Mouse (Mus musculus) MEL (cell line): ENCODE results near the gene Fgf12.

Experiments used
- BHLHE40 ChIP-seq: IDR thresholded peaks from 2 replicates; pipeline ENCODE4 v1.6.1; 2012; ENCODE audit warnings: low read depth, mild to moderate bottlenecking, inconsistent platforms, low read length, improper control_type of control experiment, borderline replicate concordance
- CTCF ChIP-seq, 3 experiments: IDR thresholded peaks in 2 of 3; conservative IDR thresholded peaks in 1 of 3; 2 replicates each; pipeline ENCODE4 v1.5.1; 2011 to 2012; ENCODE audit warnings: low read length in 3 of 3, low read depth in 2 of 3, mild to moderate bottlenecking in 2 of 3, improper control_type of control experiment in 1 of 3, inconsistent platforms in 1 of 3, mixed read lengths in 1 of 3, moderate library complexity in 1 of 3; ENCODE audit not compliant: control insufficient read depth in 1 of 3, insufficient read depth in 1 of 3, poor library complexity in 1 of 3, severe bottlenecking in 1 of 3
- EP300 ChIP-seq, 2 experiments: IDR thresholded peaks; 2 replicates each; pipeline ENCODE4 v1.6.1; 2011; ENCODE audit warnings: improper control_type of control experiment in 2 of 2, low read length in 2 of 2, low read depth in 1 of 2, mild to moderate bottlenecking in 1 of 2
- HCFC1 ChIP-seq: IDR thresholded peaks from 2 replicates; pipeline ENCODE4 v1.6.1; 2012; ENCODE audit warnings: low read depth, mild to moderate bottlenecking, inconsistent platforms, low read length, improper control_type of control experiment, moderate library complexity
- MAFK ChIP-seq: IDR thresholded peaks from 2 replicates; pipeline ENCODE4 v1.6.1; 2011; ENCODE audit warnings: low read depth, mild to moderate bottlenecking, low read length, improper control_type of control experiment, borderline replicate concordance
- MXI1 ChIP-seq: IDR thresholded peaks from 2 replicates; pipeline ENCODE4 v1.6.1; 2011; ENCODE audit warnings: mild to moderate bottlenecking, low read depth, low read length, improper control_type of control experiment
- POLR2A ChIP-seq, 2 experiments: IDR thresholded peaks; 2 replicates each; pipeline ENCODE4 v1.6.1; 2011 to 2012; ENCODE audit warnings: low read length in 2 of 2, mild to moderate bottlenecking in 2 of 2, control low read depth in 1 of 2, improper control_type of control experiment in 1 of 2, low read depth in 1 of 2, moderate library complexity in 1 of 2; ENCODE audit not compliant: control insufficient read depth in 1 of 2, insufficient read depth in 1 of 2, poor library complexity in 1 of 2
- SIN3A ChIP-seq: IDR thresholded peaks from 2 replicates; pipeline ENCODE4 v1.6.1; 2012; ENCODE audit warnings: low read length, improper control_type of control experiment, inconsistent platforms
- USF1 ChIP-seq: IDR thresholded peaks from 2 replicates; pipeline ENCODE4 v1.6.1; 2014; ENCODE audit warnings: low read depth, mild to moderate bottlenecking, inconsistent platforms, low read length, improper control_type of control experiment, moderate library complexity

GRCm38 (mm10) chr16:28484920-28485319 lies 267.9 kb downstream of the Fgf12 start:
- no peak for TF ChIP-seq POLR2A (IDR thresholded peaks at IDR 0.05; ENCODE audit: control insufficient read depth in 1 of 2, insufficient read depth in 1 of 2, low read depth in 1 of 2, low read length in 2 of 2, poor library complexity in 1 of 2)
- TF ChIP-seq HCFC1: no peak
- no peak for TF ChIP-seq EP300 (IDR thresholded peaks at IDR 0.05; ENCODE audit: low read depth in 1 of 2, low read length in 2 of 2)
- TF ChIP-seq BHLHE40: no peak
- TF ChIP-seq CTCF (IDR thresholded peaks at IDR 0.05 in 2 of 3, conservative IDR thresholded peaks at IDR 0.05 in 1 of 3; ENCODE audit: control insufficient read depth in 1 of 3, insufficient read depth in 1 of 3, low read depth in 2 of 3, low read length in 3 of 3, poor library complexity in 1 of 3, severe bottlenecking in 1 of 3): no peak
- TF ChIP-seq SIN3A: no peak
- TF ChIP-seq USF1: no peak
- no peak for TF ChIP-seq MAFK
- no peak for TF ChIP-seq MXI1
